Mouse (Mus musculus) stomach, postnatal 0 days (tissue): ENCODE measurements at regions not wholly inside any gene's neighbourhood (a gene's known extent, or its start where the extent isn't known, plus 50 kb on each side); places are given as distances from the start of the nearest gene placed in this dataset.

ENCODE experiments used
- ATAC-seq: fragments of 200-750 bp; cut with Nextera tagmentation; 2 replicates; pipeline ENCODE4 v1.8.0; 2017; ENCODE audit not compliant: low FRiP score, low TSS enrichment
- DNase-seq: peaks from one replicate; pipeline ENCODE4 v3.0.0-alpha.2; 2016; ENCODE audit warnings: low spot score
- H3K27ac ChIP-seq: fragments of 300-500 bp; sonication (generic); replicated peaks from 2 replicates; pipeline ENCODE4 v1.5.1; 2014; ENCODE audit warnings: mild to moderate bottlenecking, control low read depth
- H3K27me3 ChIP-seq: fragments of 300-500 bp; sonication (generic); 2 replicates; pipeline ENCODE4 v1.6.1; 2014; ENCODE audit warnings: low read length; ENCODE audit not compliant: control insufficient read depth, insufficient read depth
- H3K36me3 ChIP-seq: fragments of 300-500 bp; sonication (generic); 2 replicates; pipeline ENCODE4 v1.6.1; 2014; ENCODE audit warnings: low read length, mixed read lengths; ENCODE audit not compliant: control insufficient read depth, insufficient read depth
- H3K4me1 ChIP-seq: fragments of 300-500 bp; sonication (generic); replicated peaks from 2 replicates; pipeline ENCODE4 v1.6.1; 2014; ENCODE audit warnings: antibody characterized with exemption; ENCODE audit not compliant: control insufficient read depth, insufficient read depth
- H3K4me2 ChIP-seq: fragments of 300-500 bp; sonication (generic); replicated peaks from 2 replicates; pipeline ENCODE4 v1.6.1; 2014; ENCODE audit warnings: low read depth, mild to moderate bottlenecking, control low read depth, moderate library complexity
- H3K4me3 ChIP-seq: fragments of 300-500 bp; sonication (generic); 2 replicates; pipeline ENCODE4 v1.5.1; 2014; ENCODE audit warnings: low read depth, low read length, control low read depth
- H3K9ac ChIP-seq: fragments of 300-500 bp; sonication (generic); 2 replicates; pipeline ENCODE4 v1.6.1; 2014; ENCODE audit warnings: mild to moderate bottlenecking, low read length, control low read depth, mixed read lengths
- H3K9me3 ChIP-seq: fragments of 300-500 bp; sonication (generic); 2 replicates; pipeline ENCODE4 v1.6.1; 2016; ENCODE audit warnings: low read length; ENCODE audit not compliant: control insufficient read depth
- CTCF ChIP-seq: IDR thresholded peaks from 2 replicates; pipeline ENCODE4 v1.5.1; 2016; ENCODE audit warnings: antibody characterized with exemption, low read depth, mild to moderate bottlenecking, moderate library complexity
- EP300 ChIP-seq: optimal IDR thresholded peaks from 2 replicates; pipeline ENCODE3; 2016; ENCODE audit warnings: antibody characterized with exemption
- whole genome bisulfite sequencing: fragments of 180-500 bp; shearing (Covaris S2); extraction: QIAGEN DNeasy Blood & Tissue Kit; methylation state at CpG from one replicate; pipeline ENCODE4 v1.1.7; 2014; 5-methylcytosine and 5-hydroxymethylcytosine counted together

GRCm38 (mm10) chr14:25019306-25019905 is 439.6 kb upstream of the Zmiz1 start:
- no peak for DNase-seq
- H3K36me3 ChIP-seq = no peaks in the 10 kb centered on the region
- no peak overlapping the region for H3K9ac ChIP-seq
- H3K27ac ChIP-seq = peak overlapping the region; percentile 35
- H3K9me3 ChIP-seq = no peaks in the 10 kb centered on the region
- WGBS = 52% methylated on average over 4 of the region's 4 CpGs
- no peaks in the 10 kb centered on the region for H3K27me3 ChIP-seq
- H3K4me1 ChIP-seq = peaks cover 2% of the 10 kb centered on the region; the same call in 1 of the 2 replicates
- ATAC-seq = no peak
- TF ChIP-seq EP300 = no peak
- no peak for TF ChIP-seq CTCF
- H3K4me3 ChIP-seq = no peak overlapping the region
- H3K4me2 ChIP-seq = no peak overlapping the region

DNA sequence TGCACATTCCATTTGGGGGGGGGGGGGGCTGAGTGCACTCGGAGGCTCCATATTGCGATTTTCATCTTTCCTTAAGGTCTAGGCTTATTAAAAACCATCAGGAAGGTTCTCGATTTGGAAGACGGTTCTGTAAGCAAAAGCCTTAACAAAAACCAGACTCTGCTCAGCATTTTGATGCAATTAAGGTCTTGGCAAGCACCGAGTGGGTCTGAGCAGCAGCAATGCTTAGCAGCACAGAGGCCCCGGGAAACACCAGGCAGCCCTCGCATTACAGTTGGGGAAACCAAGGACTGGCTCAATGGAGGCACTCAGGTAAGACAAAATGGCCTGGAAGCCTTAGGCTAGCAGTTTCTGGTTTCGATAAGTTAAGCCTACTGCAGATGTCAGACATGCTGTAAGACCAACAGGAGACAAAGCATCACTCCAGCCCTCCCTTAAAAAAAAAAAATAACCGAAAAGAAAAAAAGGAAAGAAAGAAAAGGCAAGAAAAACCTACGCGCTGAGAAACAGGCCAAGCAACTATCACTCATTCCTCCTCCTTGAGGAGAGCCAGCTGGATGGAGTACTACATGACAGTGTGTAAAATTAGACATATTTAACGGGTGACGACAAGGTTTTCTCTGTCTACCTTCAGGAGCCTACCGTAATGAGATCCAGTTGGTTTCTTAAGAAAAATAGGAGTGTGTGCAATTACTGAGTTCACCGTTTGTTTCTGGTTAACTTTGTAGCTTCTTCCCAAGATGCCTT is 436.3 kb upstream of the Zmiz1 start:
- Histone ChIP-seq H3K9ac (no peak overlapping the region), H3K36me3 (no peaks in the 10 kb centered on the region), H3K27me3 (no peaks in the 10 kb centered on the region), H3K4me3 (no peak overlapping the region), H3K4me1 (no peaks in the 10 kb centered on the region; the same call in 1 of the 2 replicates), H3K4me2 (no peak overlapping the region), H3K27ac (peak overlapping the region; percentile 63), H3K9me3 (no peaks in the 10 kb centered on the region)
- ATAC-seq (no peak), DNase-seq (no peak)
- TF ChIP-seq EP300 (no peak), CTCF (no peak)
- 53% methylated on average over 15 of the region's 15 CpGs for WGBS

DNA sequence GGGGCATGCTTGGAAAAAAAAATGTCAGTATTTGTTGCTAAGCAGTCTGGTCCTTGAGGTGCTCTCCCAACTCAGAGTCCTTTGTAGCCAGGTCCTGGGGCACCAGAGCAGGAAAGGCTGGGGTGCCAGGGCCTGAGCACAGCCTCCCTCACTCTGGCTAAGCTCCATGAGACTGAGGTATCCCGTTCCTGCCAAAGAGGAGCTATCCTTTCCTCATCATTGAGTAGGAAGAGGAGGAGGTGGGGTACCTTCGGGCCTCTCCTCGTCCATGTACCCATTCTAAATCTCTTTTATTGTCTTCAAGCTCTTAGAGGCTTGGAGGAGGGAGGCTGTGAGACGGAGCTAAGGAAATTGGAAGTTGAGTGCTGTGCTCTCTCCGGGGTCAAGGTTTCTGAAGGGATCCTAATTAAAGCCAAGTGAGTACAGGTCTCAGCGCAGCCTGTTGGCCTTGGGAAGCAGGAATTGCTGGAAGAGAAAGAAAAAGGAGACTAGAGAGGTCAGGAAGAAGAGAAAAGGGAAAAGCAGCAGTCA is 435.6 kb upstream of the Zmiz1 start:
- Histone ChIP-seq H3K36me3 (no peaks in the 10 kb centered on the region), H3K27ac (no peak overlapping the region), H3K9me3 (no peaks in the 10 kb centered on the region), H3K27me3 (no peaks in the 10 kb centered on the region), H3K9ac (no peak overlapping the region), H3K4me1 (no peaks in the 10 kb centered on the region; the same call in 1 of the 2 replicates), H3K4me2 (no peak overlapping the region), H3K4me3 (no peak overlapping the region)
- WGBS = 70% methylated on average over 6 of the region's 6 CpGs
- no peak for ATAC-seq
- no peak for TF ChIP-seq EP300
- no peak for TF ChIP-seq CTCF
- no peak for DNase-seq

- no peak overlapping the region for H3K4me3 ChIP-seq
- 93% methylated on average over 6 of the region's 6 CpGs for WGBS
- H3K27me3 ChIP-seq = no peaks in the 10 kb centered on the region
- no peak overlapping the region for H3K4me2 ChIP-seq
- ATAC-seq (no peak), DNase-seq (no peak)
- H3K4me1 ChIP-seq = no peaks in the 10 kb centered on the region; the same call in 1 of the 2 replicates
- no peak overlapping the region for H3K9ac ChIP-seq
- H3K9me3 ChIP-seq = no peaks in the 10 kb centered on the region
- TF ChIP-seq CTCF (no peak), EP300 (no peak)
- H3K36me3 ChIP-seq = no peaks in the 10 kb centered on the region
- no peak overlapping the region for H3K27ac ChIP-seq
Measured at GRCm38 (mm10) chr14:25025074-25025473, 433.9 kb upstream of the Zmiz1 start.

- H3K4me1 ChIP-seq = no peaks in the 10 kb centered on the region; the same call in 1 of the 2 replicates
- H3K9me3 ChIP-seq = no peaks in the 10 kb centered on the region
- no peak for DNase-seq
- H3K27ac ChIP-seq = no peak overlapping the region; the same call in 1 of the 2 replicates
- no peaks in the 10 kb centered on the region for H3K36me3 ChIP-seq
- H3K9ac ChIP-seq = no peak overlapping the region
- H3K4me3 ChIP-seq = no peak overlapping the region
- no peak overlapping the region for H3K4me2 ChIP-seq
- no peaks in the 10 kb centered on the region for H3K27me3 ChIP-seq
- no peak for ATAC-seq
- TF ChIP-seq CTCF (no peak), EP300 (no peak)
- WGBS = 56% methylated on average over 3 of the region's 3 CpGs
Measured at GRCm38 (mm10) chr14:25027076-25027475, 431.9 kb upstream of the Zmiz1 start.

DNA sequence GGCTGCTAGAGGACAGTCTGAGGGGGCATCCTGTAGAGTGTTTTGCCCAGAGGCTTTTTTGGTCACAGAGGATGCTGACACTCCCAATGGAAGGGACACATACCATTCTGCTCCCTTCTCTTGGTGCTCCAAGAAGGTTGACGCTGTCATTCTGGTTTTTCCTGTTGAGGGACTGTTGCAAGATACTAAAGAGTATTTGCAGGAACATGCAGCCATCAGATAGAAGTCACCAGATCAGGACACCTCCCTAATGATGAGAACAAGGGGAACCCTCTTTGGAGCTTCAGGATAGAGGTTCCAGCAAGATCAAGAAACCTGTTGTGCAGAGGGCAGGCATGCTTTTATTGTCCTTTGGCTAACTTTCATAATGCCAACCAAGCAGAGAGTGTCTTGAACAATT is 431.1 kb upstream of the Zmiz1 start:
- ATAC-seq (no peak), DNase-seq (no peak)
- Histone ChIP-seq H3K9me3 (no peaks in the 10 kb centered on the region), H3K4me2 (no peak overlapping the region), H3K36me3 (no peaks in the 10 kb centered on the region), H3K4me1 (no peaks in the 10 kb centered on the region; the same call in 1 of the 2 replicates), H3K4me3 (no peak overlapping the region), H3K9ac (no peak overlapping the region), H3K27ac (0 out of 2 replicates have a peak overlapping the region, but pooled peaks have one; percentile 30), H3K27me3 (no peaks in the 10 kb centered on the region)
- 79% methylated on average over 1 of the region's 1 CpGs for WGBS
- TF ChIP-seq EP300 (peak; percentile 89), CTCF (no peak)
